Mouse (Mus musculus) inflammation-experienced regulatory T-cells (primary cell): Measurements from ENCODE around the gene Rasl12. TPM values are rescaled to one million over a fixed set of nuclear protein-coding genes. Genes with fewer than 3 reads are reported as not detected.

ENCODE experiments used
- polyA plus RNA-seq, 2 experiments: library from polyadenylated mRNA; unstranded; fragments of 100-300 nt; shearing (Covaris generic); gene quantifications; one replicate each; pipeline ENCODE4 v1.2.1; 2017

Gene Rasl12
- 1 to 10 TPM in 1 of 2 experiments, under 1 TPM in 1; 0.49 to 2.1 TPM for polyA plus RNA-seq

GRCm38 (mm10) chr9:65398279-65398678, at the start of gene Rasl12:
Gene Rasl12, plus strand, starts transcription at chr9:65398506.

GRCm38 (mm10) chr9:65360641-65361448, 37.5 kb upstream of the Rasl12 start, which contains the start of gene Ubap1l:
Gene Ubap1l, plus strand, starts transcription at chr9:65361041.

GRCm38 (mm10) chr9:65391613-65391964, 6.7 kb upstream of the Rasl12 start, which contains the start of gene Kbtbd13:
Gene Kbtbd13, minus strand, starts transcription at chr9:65391652.

GRCm38 (mm10) chr9:65422760-65423501, 24.6 kb downstream of the Rasl12 start, which contains the start of gene Slc51b:
Gene Slc51b, minus strand, starts transcription at chr9:65422955.

GRCm38 (mm10) chr9:65435671-65436301, 37.5 kb downstream of the Rasl12 start, which contains the start of gene Mtfmt:
Gene Mtfmt, plus strand, starts transcription at chr9:65435782.

GRCm38 (mm10) chr9:65460732-65461442, 62.6 kb downstream of the Rasl12 start, which contains the start of gene Spg21:
Gene Spg21, plus strand, starts transcription at chr9:65460947.

Other genes with a start within 250 kb of the Rasl12 start
- 10 to 100 TPM; 10.6 to 25.3 TPM for gene Parp16, start 203.2 kb upstream of the Rasl12 start, polyA plus RNA-seq
- under 1 TPM; 0.04 to 0.49 TPM for gene Cilp, start 133.3 kb upstream of the Rasl12 start, polyA plus RNA-seq
- 10 to 100 TPM; 43.3 to 62.3 TPM for gene Clpx, start 104.2 kb upstream of the Rasl12 start, polyA plus RNA-seq
- 10 to 100 TPM; 37.1 to 44.0 TPM for gene Pdcd7, start 52.4 kb upstream of the Rasl12 start, polyA plus RNA-seq
- gene Ubap1l, start 37.5 kb upstream of the Rasl12 start, polyA plus RNA-seq, result not detected
- under 1 TPM in 1 of 2 experiments, not detected in 1; 0.19 TPM for gene Kbtbd13, start 6.9 kb upstream of the Rasl12 start, polyA plus RNA-seq
- gene Slc51b, start 24.4 kb downstream of the Rasl12 start, polyA plus RNA-seq, result under 1 TPM in 1 of 2 experiments, not detected in 1; 0.55 TPM
- 10 to 100 TPM; 36.6 to 46.7 TPM for gene Mtfmt, start 37.3 kb downstream of the Rasl12 start, polyA plus RNA-seq
- 100 to 1,000 TPM; 124 to 138 TPM for gene Spg21, start 62.4 kb downstream of the Rasl12 start, polyA plus RNA-seq
- under 1 TPM; 0.13 to 0.31 TPM for gene Ankdd1a, start 121.7 kb downstream of the Rasl12 start, polyA plus RNA-seq
- 10 to 100 TPM; 70.1 to 71.2 TPM for gene Plekho2, start 181.5 kb downstream of the Rasl12 start, polyA plus RNA-seq
- 1 to 10 TPM in 1 of 2 experiments, under 1 TPM in 1; 0.96 to 2.6 TPM for gene Pif1, start 188.7 kb downstream of the Rasl12 start, polyA plus RNA-seq
- gene Rbpms2, start 231.1 kb downstream of the Rasl12 start, polyA plus RNA-seq, result under 1 TPM in 1 of 2 experiments, not detected in 1; 0.27 TPM